ENCODE assay signal across 8 mouse cellular contexts in the genomic region with DNA sequence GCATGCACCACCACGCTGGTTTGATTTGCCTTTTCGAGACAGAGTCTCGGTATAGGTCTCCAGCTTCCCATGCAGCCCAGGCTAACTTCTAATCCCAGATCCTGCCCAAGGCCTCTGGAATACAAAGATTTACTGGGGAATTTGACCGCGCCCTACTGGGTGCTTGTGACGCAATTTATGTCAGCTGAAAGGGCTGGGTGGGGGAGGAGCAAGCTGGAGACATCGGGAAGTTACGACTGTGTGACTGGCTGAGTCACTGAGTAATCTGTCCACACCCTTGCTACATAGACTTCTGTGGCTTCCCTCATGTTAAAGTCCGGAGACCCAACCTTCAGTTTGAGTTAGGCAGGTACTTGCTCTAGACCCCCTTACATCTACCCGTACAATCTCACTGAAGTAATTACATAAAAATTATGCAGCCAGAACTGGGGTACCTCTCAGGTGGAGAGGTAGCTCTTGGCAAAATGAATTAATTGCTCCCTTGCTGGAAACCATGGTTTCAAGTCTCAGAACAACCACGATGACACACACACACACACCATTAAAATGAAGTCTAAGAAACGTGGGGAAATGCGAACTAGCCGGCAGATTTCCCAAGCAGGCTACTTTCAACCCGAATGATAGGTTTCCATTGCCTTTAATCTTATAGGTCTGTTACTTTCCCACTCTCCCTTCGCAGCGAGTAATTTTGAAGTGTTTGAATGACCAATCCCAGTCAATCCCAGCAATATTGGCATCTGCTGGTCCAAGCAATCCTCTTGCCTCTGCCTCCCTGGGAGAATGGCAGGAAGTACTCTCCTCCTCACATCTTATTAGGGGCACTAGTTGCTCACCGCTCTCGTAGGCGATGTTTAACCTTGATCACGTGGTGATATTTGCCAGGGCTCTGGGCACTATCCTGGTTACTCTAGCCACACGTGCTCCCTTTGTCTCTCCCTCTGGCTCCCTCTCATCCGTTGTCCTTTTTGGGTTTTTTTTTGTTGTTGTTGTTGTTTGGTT. TPM values are rescaled to one million over a fixed set of nuclear protein-coding genes. Genes with fewer than 3 reads are reported as not detected.
A peak's percentile ranks its signal among the peaks of the same experiment; 100 is the strongest.
DNase-seq lines count a peak whose midpoint lies in the region; ATAC-seq and TF ChIP-seq lines count a peak whose summit lies in the region.

TSS of gene Wdtc1 (minus strand) at position 115 of the 999 bp plus-strand sequence.

- ATAC-seq in forebrain, embryonic 12.5 days (ENCODE audit: low FRiP score): no peak
- ATAC-seq in hematopoietic stem cell, adult 5-6 weeks (replicated peaks in 1 of 2; ENCODE audit: insufficient read depth in 1 of 2, low FRiP score in 2 of 2, low TSS enrichment in 1 of 2, low read depth in 1 of 2, poor library complexity in 2 of 2, severe bottlenecking in 2 of 2): peak; percentile 32 to 82; a peak in 1 of 4 replicates

- no peaks in the 10 kb centered on the region for H3K36me3 ChIP-seq in forebrain, embryonic 12.5 days (replicated peaks)
- no peaks in the 10 kb centered on the region for H3K36me3 ChIP-seq in liver, adult 2 months (ENCODE audit: control insufficient read depth, insufficient read depth, low read length)
- no peaks in the 10 kb centered on the region for H3K36me3 ChIP-seq in myocyte (ENCODE audit: control insufficient read depth, insufficient read depth)

- H3K9me3 ChIP-seq in forebrain, embryonic 12.5 days: no peaks in the 10 kb centered on the region

- no peak within 1 kb of the TSS for H3K4me3 ChIP-seq in forebrain, embryonic 12.5 days (replicated peaks)
- no peak within 1 kb of the TSS for H3K4me3 ChIP-seq in liver, adult 2 months (ENCODE audit: insufficient read depth, low read depth, low read length)
- H3K4me3 ChIP-seq in myocyte: no peak within 1 kb of the TSS

- no peaks in the 10 kb centered on the region for H3K27me3 ChIP-seq in forebrain, embryonic 12.5 days
- H3K27me3 ChIP-seq in liver, adult 2 months (ENCODE audit: control insufficient read depth, insufficient read depth, low read length): no peaks in the 10 kb centered on the region
- no peaks in the 10 kb centered on the region for H3K27me3 ChIP-seq in myocyte (ENCODE audit: control insufficient read depth, insufficient read depth, insufficient read length)

- H3ac ChIP-seq in myocyte (ENCODE audit: control insufficient read depth, insufficient read length): no peak within 1 kb of the TSS

- H3K9ac ChIP-seq in forebrain, embryonic 12.5 days: no peak within 1 kb of the TSS
- no peak within 1 kb of the TSS for H3K9ac ChIP-seq in liver, adult 2 months (ENCODE audit: low read depth, low read length)

- WGBS in forebrain, embryonic 12.5 days: 91% methylated on average over 23 of the region's 23 CpGs
- 77% methylated on average over 23 of the region's 23 CpGs for WGBS in liver, adult 2 months

- DNase-seq in urinary bladder, adult 18-20 months (ENCODE audit: low spot score in 2 of 2): peak; percentile 50 to 75
- no peak for DNase-seq in urinary bladder, postnatal 4 days (ENCODE audit: low spot score in 2 of 2)
- DNase-seq in liver, adult 2 months (ENCODE audit: extremely low read depth, low read depth, low spot score): no peak
- DNase-seq in right cerebral cortex, postnatal 14 days: no peak
- DNase-seq in cerebellum, postnatal 36 days: no peak

- H3K4me2 ChIP-seq in forebrain, embryonic 12.5 days: no peak within 1 kb of the TSS
- H3K4me2 ChIP-seq in myocyte (ENCODE audit: low read depth): peak within 1 kb of the TSS; percentile 55

- no peaks in the 10 kb centered on the region for H3K4me1 ChIP-seq in forebrain, embryonic 12.5 days
- no peaks in the 10 kb centered on the region for H3K4me1 ChIP-seq in liver, adult 2 months (ENCODE audit: control insufficient read depth, insufficient read depth, low read length)

- H3K27ac ChIP-seq in forebrain, embryonic 12.5 days: no peak within 1 kb of the TSS
- no peak within 1 kb of the TSS for H3K27ac ChIP-seq in liver, adult 2 months (replicated peaks; ENCODE audit: insufficient read depth, low read depth, low read length)

- TF ChIP-seq POLR2A in liver, adult 2 months (IDR thresholded peaks at IDR 0.05; ENCODE audit: extremely low read depth, insufficient read depth, low read length): no peak
- TF ChIP-seq POLR2A in myocyte (IDR thresholded peaks at IDR 0.05; ENCODE audit: insufficient read length, low read depth): peak; percentile 46

- TF ChIP-seq CTCF in liver, adult 2 months (IDR thresholded peaks at IDR 0.05; ENCODE audit: low read depth, low read length): no peak

- no peaks in the 10 kb centered on the region for H3K79me2 ChIP-seq in liver, adult 2 months (ENCODE audit: control insufficient read depth, insufficient read depth, low read length)
- H3K79me2 ChIP-seq in myocyte (ENCODE audit: control insufficient read depth, insufficient read depth): no peaks in the 10 kb centered on the region

TF ChIP-seq in myocyte, 11 proteins besides CTCF, POLR2A, EP300 and RAD21:
- TF ChIP-seq MAX (IDR thresholded peaks at IDR 0.05; ENCODE audit: low read depth) (no peak), MYOG (IDR thresholded peaks at IDR 0.05; ENCODE audit: control insufficient read depth in 1 of 3, insufficient read depth in 1 of 3, insufficient read length in 2 of 3, low read depth in 2 of 3) (peak in 1 of 3 experiments; percentile 38), TCF12 (IDR thresholded peaks at IDR 0.05; ENCODE audit: insufficient read depth, poor library complexity, severe bottlenecking) (no peak), CEBPB (IDR thresholded peaks at IDR 0.05; ENCODE audit: insufficient read depth, poor library complexity, severe bottlenecking) (peak; percentile 91)

RNA-seq across cellular contexts. Expression of gene Wdtc1, which starts in this region (rescaled TPM):
- polyA plus RNA-seq in forebrain, embryonic 12.5 days (2016; fragmentation: Nextera tagmentation; extraction: Ambion mirVana): 21.1 and 22.9 TPM in 2 replicates
- 11.3 and 13.7 TPM in 2 replicates for total RNA-seq in hematopoietic stem cell, adult 5-6 weeks (2017)
- 20.6 and 35.5 TPM in 2 replicates for total RNA-seq in liver, adult 2 months (2014; rRNA removed)
- polyA plus RNA-seq in liver, adult 2 months (2012; rRNA removed): 83.3 and 105 TPM in 2 replicates
- polyA plus RNA-seq in myocyte (2012; fragmentation: generic; extraction: Trizol): 53.1 TPM

Comparison
In these comparisons a context has a peak if more than half of its experiments do, and no peak if none do; other contexts are left out.
1. DNase-seq: peak in urinary bladder, adult 18-20 months (2 of 2); none in urinary bladder, postnatal 4 days (0 of 2), liver, adult 2 months (single experiment), right cerebral cortex, postnatal 14 days (single experiment) and cerebellum, postnatal 36 days (0 of 2).